Mouse (Mus musculus) thymus, adult 2 months (tissue): ENCODE data around the gene Ccnjl. TPM values are rescaled to one million over a fixed set of nuclear protein-coding genes. Genes with fewer than 3 reads are reported as not detected.

Experiments
- DNase-seq: peaks from one replicate; pipeline ENCODE4 v3.0.0; 2021
- H3K27ac ChIP-seq: fragments of 200-500 bp; 2 replicates; pipeline ENCODE4 v1.5.1; 2012; ENCODE audit warnings: low read length, control low read depth; ENCODE audit not compliant: control insufficient read depth, insufficient read depth
- H3K27me3 ChIP-seq: fragments of 200-500 bp; 2 replicates; pipeline ENCODE4 v1.6.1; 2012; ENCODE audit warnings: mild to moderate bottlenecking, low read length, moderate library complexity, mixed read lengths; ENCODE audit not compliant: control insufficient read depth, insufficient read depth
- H3K36me3 ChIP-seq: fragments of 200-500 bp; 2 replicates; pipeline ENCODE4 v1.6.1; 2012; ENCODE audit warnings: mild to moderate bottlenecking, low read length, moderate library complexity; ENCODE audit not compliant: control insufficient read depth, insufficient read depth
- H3K4me1 ChIP-seq: fragments of 200-500 bp; replicated peaks from 2 replicates; pipeline ENCODE4 v1.6.1; 2012; ENCODE audit warnings: low read length; ENCODE audit not compliant: control insufficient read depth, insufficient read depth
- H3K4me3 ChIP-seq: fragments of 200-500 bp; 2 replicates; pipeline ENCODE4 v1.5.1; 2012; ENCODE audit warnings: mild to moderate bottlenecking, low read length, control low read depth, moderate library complexity; ENCODE audit not compliant: control insufficient read depth, insufficient read depth
- CTCF ChIP-seq: fragments of 200-500 bp; IDR thresholded peaks from 2 replicates; pipeline ENCODE4 v1.5.1; 2012; ENCODE audit warnings: mild to moderate bottlenecking, control low read depth, low read length, moderate library complexity, borderline replicate concordance; ENCODE audit not compliant: control insufficient read depth, poor library complexity, insufficient read depth; ENCODE audit errors: extremely low read depth
- POLR2A ChIP-seq: fragments of 200-500 bp; IDR thresholded peaks from 2 replicates; pipeline ENCODE4 v1.6.1; 2012; ENCODE audit warnings: mild to moderate bottlenecking, low read length, control low read depth, moderate library complexity; ENCODE audit not compliant: control insufficient read depth, poor library complexity, insufficient read depth; ENCODE audit errors: extremely low read depth
- WGBS: fragments of 180-500 bp; shearing (Covaris S2); methylation state at CpG from one replicate; pipeline ENCODE4 v1.1.7; 2018; 5-methylcytosine and 5-hydroxymethylcytosine counted together
- polyA plus RNA-seq: library from polyadenylated mRNA; depleted of rRNA; stranded (reverse); fragments of >200 nt; gene quantifications from 2 replicates; pipeline ENCODE4 v1.2.3, GENCODE M21; 2012

Ccnjl gene
- polyA plus RNA-seq, 1 experiment: 9.4 TPM

DNA sequence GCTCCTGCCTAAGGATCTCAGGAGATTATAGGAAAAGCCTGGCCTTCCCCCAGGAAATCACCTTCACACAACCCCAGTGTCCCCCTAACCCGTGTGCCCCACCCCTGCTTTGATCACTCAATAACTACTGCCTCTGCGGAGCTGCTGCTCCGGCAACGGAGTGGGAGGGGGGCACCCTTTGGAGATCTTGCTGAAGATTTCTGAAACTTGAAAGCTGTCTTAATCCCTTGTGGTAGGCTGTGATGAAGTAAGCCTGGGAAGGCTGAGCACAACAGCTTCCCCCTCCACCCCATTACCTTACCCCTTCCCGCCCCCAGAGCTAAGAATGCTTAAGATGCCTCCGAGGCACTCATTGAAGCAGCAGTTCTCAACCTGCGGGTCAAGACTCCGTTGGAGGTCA is 37.3 kb downstream of the Ccnjl start:
- no peak for DNase-seq
- Histone ChIP-seq H3K27me3 (no peaks in the 10 kb centered on the region), H3K4me3 (no peak overlapping the region), H3K27ac (no peak overlapping the region), H3K36me3 (no peaks in the 10 kb centered on the region), H3K4me1 (no peaks in the 10 kb centered on the region)
- 90% methylated on average over 8 of the region's 8 CpGs for whole genome bisulfite sequencing
- no peak for TF ChIP-seq CTCF
- no peak for TF ChIP-seq POLR2A

DNA sequence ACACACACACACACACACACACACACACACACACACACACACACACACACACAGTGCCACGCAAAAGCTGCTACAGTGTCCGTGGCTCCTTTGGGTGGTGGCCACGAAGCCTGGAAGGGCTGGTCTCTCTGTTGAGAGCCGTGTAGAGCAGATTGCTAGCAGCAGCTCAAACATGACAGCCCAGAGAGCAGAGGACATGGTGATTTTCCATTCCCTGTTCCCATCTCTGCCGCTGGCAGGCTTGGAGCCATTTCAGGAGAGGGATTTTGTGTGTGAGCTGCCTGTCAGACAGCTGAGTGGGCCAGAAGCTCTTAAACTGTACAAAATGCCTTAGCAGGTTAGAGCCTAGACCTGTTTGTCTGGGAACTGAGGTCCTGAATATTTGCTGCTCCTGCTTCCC is 38.1 kb downstream of the Ccnjl start:
- H3K27ac ChIP-seq: no peak overlapping the region
- H3K4me3 ChIP-seq: no peak overlapping the region
- no peaks in the 10 kb centered on the region for H3K4me1 ChIP-seq
- TF ChIP-seq POLR2A: no peak
- no peak for TF ChIP-seq CTCF
- WGBS: 92% methylated on average over 5 of the region's 5 CpGs
- no peak for DNase-seq
- H3K27me3 ChIP-seq: no peaks in the 10 kb centered on the region
- H3K36me3 ChIP-seq: no peaks in the 10 kb centered on the region

- Histone ChIP-seq H3K27ac (no peak overlapping the region), H3K36me3 (no peaks in the 10 kb centered on the region), H3K4me3 (no peak overlapping the region), H3K27me3 (no peaks in the 10 kb centered on the region), H3K4me1 (no peaks in the 10 kb centered on the region)
- peak; percentile 61 for DNase-seq
- WGBS: 32% methylated on average over 5 of the region's 5 CpGs
- TF ChIP-seq CTCF (no peak; the same call in 1 of the 2 replicates), POLR2A (no peak)
Measured at GRCm38 (mm10) chr11:43568263-43568662, 39.7 kb downstream of the Ccnjl start.

DNA sequence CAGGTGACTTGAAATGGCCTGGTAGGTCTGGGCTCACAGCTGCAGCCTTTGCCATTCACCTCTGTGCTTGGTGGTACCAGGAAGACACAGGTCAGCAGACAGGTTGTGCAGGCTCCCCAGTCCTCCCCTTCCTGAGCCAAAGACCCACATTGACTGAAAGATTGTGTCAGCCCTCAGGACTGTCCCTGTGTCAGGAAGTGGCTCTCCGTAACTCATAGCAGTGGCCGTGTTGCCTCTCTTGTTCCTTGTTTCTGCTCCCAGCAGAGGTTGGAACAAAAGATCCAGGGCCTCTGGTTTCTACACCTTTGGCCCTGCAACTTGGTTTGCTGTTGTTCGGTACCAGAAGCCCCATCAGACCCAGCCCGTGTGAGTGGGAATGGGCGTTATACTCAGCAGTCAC is 40.6 kb downstream of the Ccnjl start:
- H3K4me3 ChIP-seq: no peak overlapping the region
- H3K27me3 ChIP-seq: no peaks in the 10 kb centered on the region
- no peak for DNase-seq
- WGBS: 90% methylated on average over 5 of the region's 5 CpGs
- H3K4me1 ChIP-seq: no peaks in the 10 kb centered on the region
- no peak overlapping the region for H3K27ac ChIP-seq
- H3K36me3 ChIP-seq: no peaks in the 10 kb centered on the region
- no peak for TF ChIP-seq POLR2A
- TF ChIP-seq CTCF: no peak

GRCm38 (mm10) chr11:43569595-43569994 is 41.0 kb downstream of the Ccnjl start:
- TF ChIP-seq CTCF: no peak
- TF ChIP-seq POLR2A: no peak
- Histone ChIP-seq H3K27ac (no peak overlapping the region), H3K4me1 (no peaks in the 10 kb centered on the region), H3K36me3 (no peaks in the 10 kb centered on the region), H3K4me3 (no peak overlapping the region), H3K27me3 (no peaks in the 10 kb centered on the region)
- WGBS: 78% methylated on average over 11 of the region's 11 CpGs
- DNase-seq: no peak

DNA sequence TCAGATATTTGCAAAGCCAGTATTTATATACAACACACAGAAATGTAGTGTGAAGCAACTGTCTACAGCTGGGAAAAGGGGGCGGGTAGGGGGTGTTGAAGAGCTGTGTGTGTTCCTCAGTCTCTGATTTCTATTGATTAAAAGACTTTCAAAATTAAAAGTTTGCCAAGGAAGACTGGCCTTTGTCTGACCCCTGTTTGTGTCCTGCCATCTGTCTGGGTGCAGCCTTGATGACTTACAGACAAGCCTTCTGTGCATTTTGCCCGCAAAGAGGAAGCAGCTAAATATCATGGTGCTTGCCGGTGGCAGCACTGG is 46.4 kb downstream of the Ccnjl start:
- TF ChIP-seq CTCF (no peak), POLR2A (no peak)
- DNase-seq: no peak
- WGBS: 30% methylated on average over 3 of the region's 3 CpGs
- Histone ChIP-seq H3K4me1 (peaks cover 7% of the 10 kb centered on the region; the same call in 1 of the 2 replicates), H3K4me3 (no peak overlapping the region), H3K27ac (no peak overlapping the region), H3K36me3 (no peaks in the 10 kb centered on the region), H3K27me3 (no peaks in the 10 kb centered on the region)

GRCm38 (mm10) chr11:43575376-43576151 is 47.0 kb downstream of the Ccnjl start:
- Histone ChIP-seq H3K4me3 (no peak overlapping the region), H3K36me3 (no peaks in the 10 kb centered on the region), H3K27me3 (no peaks in the 10 kb centered on the region), H3K27ac (no peak overlapping the region), H3K4me1 (peaks cover 7% of the 10 kb centered on the region; the same call in 1 of the 2 replicates)
- no peak for DNase-seq
- WGBS: 45% methylated on average over 9 of the region's 9 CpGs
- no peak for TF ChIP-seq POLR2A
- TF ChIP-seq CTCF: no peak
